Mouse (Mus musculus) stomach, postnatal 0 days (tissue): ENCODE results near the gene Klk1b8. TPM values are rescaled to one million over a fixed set of nuclear protein-coding genes. Genes with fewer than 3 reads are reported as not detected.

Experiments
- ATAC-seq: fragments of 200-750 bp; cut with Nextera tagmentation; 2 replicates; pipeline ENCODE4 v1.8.0; 2017; ENCODE audit not compliant: low FRiP score, low TSS enrichment
- DNase-seq: peaks from one replicate; pipeline ENCODE4 v3.0.0-alpha.2; 2016; ENCODE audit warnings: low spot score
- H3K27ac ChIP-seq: fragments of 300-500 bp; sonication (generic); replicated peaks from 2 replicates; pipeline ENCODE4 v1.5.1; 2014; ENCODE audit warnings: mild to moderate bottlenecking, control low read depth
- H3K27me3 ChIP-seq: fragments of 300-500 bp; sonication (generic); 2 replicates; pipeline ENCODE4 v1.6.1; 2014; ENCODE audit warnings: low read length; ENCODE audit not compliant: control insufficient read depth, insufficient read depth
- H3K36me3 ChIP-seq: fragments of 300-500 bp; sonication (generic); 2 replicates; pipeline ENCODE4 v1.6.1; 2014; ENCODE audit warnings: low read length, mixed read lengths; ENCODE audit not compliant: control insufficient read depth, insufficient read depth
- H3K4me1 ChIP-seq: fragments of 300-500 bp; sonication (generic); replicated peaks from 2 replicates; pipeline ENCODE4 v1.6.1; 2014; ENCODE audit warnings: antibody characterized with exemption; ENCODE audit not compliant: control insufficient read depth, insufficient read depth
- H3K4me2 ChIP-seq: fragments of 300-500 bp; sonication (generic); replicated peaks from 2 replicates; pipeline ENCODE4 v1.6.1; 2014; ENCODE audit warnings: low read depth, mild to moderate bottlenecking, control low read depth, moderate library complexity
- H3K4me3 ChIP-seq: fragments of 300-500 bp; sonication (generic); 2 replicates; pipeline ENCODE4 v1.5.1; 2014; ENCODE audit warnings: low read depth, low read length, control low read depth
- H3K9ac ChIP-seq: fragments of 300-500 bp; sonication (generic); 2 replicates; pipeline ENCODE4 v1.6.1; 2014; ENCODE audit warnings: mild to moderate bottlenecking, low read length, control low read depth, mixed read lengths
- H3K9me3 ChIP-seq: fragments of 300-500 bp; sonication (generic); 2 replicates; pipeline ENCODE4 v1.6.1; 2016; ENCODE audit warnings: low read length; ENCODE audit not compliant: control insufficient read depth
- CTCF ChIP-seq: IDR thresholded peaks from 2 replicates; pipeline ENCODE4 v1.5.1; 2016; ENCODE audit warnings: antibody characterized with exemption, low read depth, mild to moderate bottlenecking, moderate library complexity
- EP300 ChIP-seq: optimal IDR thresholded peaks from 2 replicates; pipeline ENCODE3; 2016; ENCODE audit warnings: antibody characterized with exemption
- WGBS: fragments of 180-500 bp; shearing (Covaris S2); extraction: QIAGEN DNeasy Blood & Tissue Kit; methylation state at CpG from one replicate; pipeline ENCODE4 v1.1.7; 2014; 5-methylcytosine and 5-hydroxymethylcytosine counted together
- polyA plus RNA-seq: library from polyadenylated mRNA; unstranded; fragments of >200 nt; fragmentation: Nextera tagmentation; extraction: Ambion mirVana; gene quantifications from 2 replicates; pipeline ENCODE4 v1.2.1, GENCODE M21; 2015

Gene Klk1b8
- polyA plus RNA-seq = not detected in 2 replicates

DNA sequence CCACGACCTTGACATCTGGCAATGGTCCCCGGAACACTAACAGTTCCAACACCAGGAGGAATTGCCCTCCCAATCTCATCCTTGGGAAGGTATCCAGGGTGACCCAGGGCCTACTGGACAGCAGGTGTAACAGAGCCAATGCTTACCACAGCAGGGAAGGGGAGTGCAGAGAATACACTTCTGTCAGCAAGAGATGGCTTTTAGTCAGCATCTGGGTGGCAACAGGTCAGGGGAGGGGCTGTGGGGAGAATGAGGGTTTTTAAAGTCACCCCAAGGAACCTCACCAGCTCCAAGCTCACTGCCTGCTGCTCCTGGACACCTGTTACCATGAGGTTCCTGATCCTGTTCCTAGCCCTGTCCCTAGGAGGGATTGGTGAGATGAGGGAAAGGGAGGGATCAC, at the start of gene Klk1b8:
Gene Klk1b8 (plus strand): TSS at position 301 of the 400 bp plus-strand sequence.
- no peak for TF ChIP-seq CTCF
- TF ChIP-seq EP300 = no peak
- no peaks in the 10 kb centered on the region for H3K4me1 ChIP-seq
- H3K4me3 ChIP-seq = no peak within 1 kb of the TSS
- H3K9ac ChIP-seq = no peak within 1 kb of the TSS
- no peaks in the 10 kb centered on the region for H3K36me3 ChIP-seq
- H3K27ac ChIP-seq = no peak within 1 kb of the TSS
- WGBS = 73% methylated on average over 2 of the region's 2 CpGs
- H3K9me3 ChIP-seq = no peaks in the 10 kb centered on the region
- ATAC-seq (no peak), DNase-seq (no peak)
- H3K4me2 ChIP-seq = no peak within 1 kb of the TSS
- H3K27me3 ChIP-seq = no peaks in the 10 kb centered on the region

- Histone ChIP-seq H3K27me3 (no peaks in the 10 kb centered on the region), H3K9me3 (no peaks in the 10 kb centered on the region), H3K4me1 (no peaks in the 10 kb centered on the region), H3K27ac (no peak overlapping the region), H3K4me2 (no peak overlapping the region), H3K36me3 (no peaks in the 10 kb centered on the region), H3K9ac (no peak overlapping the region), H3K4me3 (no peak overlapping the region)
- TF ChIP-seq EP300 (no peak), CTCF (no peak)
- peak; percentile 88 for ATAC-seq
- DNase-seq = peak; percentile 73
- 42% methylated on average over 9 of the region's 9 CpGs for WGBS
These were observed 35.6 kb upstream of the Klk1b8 start for GRCm38 (mm10) chr7:43914821-43915220.

- no peak for DNase-seq
- WGBS = 78% methylated on average over 13 of the region's 13 CpGs
- no peaks in the 10 kb centered on the region for H3K27me3 ChIP-seq
- H3K36me3 ChIP-seq = no peaks in the 10 kb centered on the region
- H3K9me3 ChIP-seq = no peaks in the 10 kb centered on the region
- no peak for TF ChIP-seq CTCF
- no peak for TF ChIP-seq EP300
- no peak overlapping the region for H3K27ac ChIP-seq
- no peak overlapping the region for H3K9ac ChIP-seq
- no peak for ATAC-seq
- H3K4me1 ChIP-seq = no peaks in the 10 kb centered on the region
- no peak overlapping the region for H3K4me2 ChIP-seq
- H3K4me3 ChIP-seq = no peak overlapping the region
These were observed 32.0 kb upstream of the Klk1b8 start for GRCm38 (mm10) chr7:43918426-43918825.

DNA sequence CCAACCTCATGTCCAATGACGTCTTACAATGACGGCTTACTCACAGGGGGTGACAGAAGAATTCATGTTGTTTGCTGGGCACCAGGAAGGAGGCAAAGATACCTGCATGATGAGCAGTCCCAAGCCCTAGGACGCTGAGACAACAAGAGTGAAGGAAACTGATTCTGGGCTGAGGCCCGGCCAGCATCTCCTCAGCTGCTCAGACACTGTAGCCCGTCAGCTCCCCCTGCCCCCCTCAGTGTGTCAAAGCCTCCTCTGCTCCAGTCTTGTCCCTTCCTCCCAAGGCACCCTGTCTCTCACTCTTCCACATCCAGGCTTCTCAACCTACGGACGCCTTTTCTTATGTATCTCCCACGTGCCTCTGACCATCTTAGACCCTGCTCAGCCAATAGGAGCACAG, 31.6 kb upstream of the Klk1b8 start:
- no peak overlapping the region for H3K27ac ChIP-seq
- no peaks in the 10 kb centered on the region for H3K4me1 ChIP-seq
- 64% methylated on average over 8 of the region's 8 CpGs for WGBS
- H3K4me3 ChIP-seq = no peak overlapping the region
- no peak overlapping the region for H3K4me2 ChIP-seq
- H3K9me3 ChIP-seq = no peaks in the 10 kb centered on the region
- no peaks in the 10 kb centered on the region for H3K36me3 ChIP-seq
- no peak for TF ChIP-seq EP300
- no peak for TF ChIP-seq CTCF
- no peaks in the 10 kb centered on the region for H3K27me3 ChIP-seq
- no peak overlapping the region for H3K9ac ChIP-seq
- ATAC-seq = no peak
- DNase-seq = no peak

DNA sequence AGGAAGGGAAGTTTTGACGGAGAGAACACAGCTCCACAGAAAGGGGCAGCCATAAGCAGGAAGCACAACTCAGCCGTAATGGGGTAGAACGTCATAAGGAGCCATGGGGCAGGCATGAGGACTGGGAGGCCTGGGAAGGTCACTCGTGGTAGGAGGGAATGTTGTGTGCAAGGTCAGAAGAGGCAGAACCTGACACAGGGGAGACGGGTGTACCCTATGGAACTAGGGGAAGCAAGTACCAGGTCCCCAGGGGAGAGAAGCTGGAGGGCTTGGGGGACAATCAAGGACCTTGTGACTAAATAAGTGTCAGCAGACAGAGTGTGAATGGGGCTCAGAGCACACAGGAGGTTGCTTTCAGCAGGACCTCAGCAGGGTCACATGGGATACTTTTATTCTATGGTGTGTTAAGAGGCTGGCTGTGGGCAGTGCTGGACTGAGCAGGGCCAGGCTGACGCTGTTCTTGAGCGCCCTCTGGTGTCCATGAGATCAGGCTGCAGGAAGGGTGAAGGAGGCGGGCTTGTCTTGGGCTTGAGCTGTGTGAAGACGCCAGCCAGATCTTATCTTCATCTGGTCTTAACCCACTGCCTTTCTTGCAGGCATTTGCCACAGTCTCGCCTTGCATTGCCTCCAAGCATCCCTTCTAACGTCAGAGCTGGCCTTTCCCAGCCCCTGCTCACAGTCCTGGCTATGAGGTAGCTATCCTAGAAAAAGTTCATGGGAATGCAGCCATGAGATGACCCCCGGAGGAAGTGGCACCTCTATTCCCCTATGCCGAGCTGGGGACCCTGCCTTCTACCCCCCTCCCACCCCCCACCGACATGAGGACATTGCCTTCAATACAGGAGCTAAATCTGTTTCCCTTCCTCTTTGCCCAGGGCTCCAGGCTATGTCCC, 30.7 kb upstream of the Klk1b8 start:
- Histone ChIP-seq H3K4me3 (no peak overlapping the region), H3K9me3 (no peaks in the 10 kb centered on the region), H3K27me3 (no peaks in the 10 kb centered on the region), H3K27ac (no peak overlapping the region), H3K9ac (no peak overlapping the region), H3K36me3 (no peaks in the 10 kb centered on the region), H3K4me1 (no peaks in the 10 kb centered on the region), H3K4me2 (no peak overlapping the region)
- TF ChIP-seq CTCF (peak; percentile 92), EP300 (no peak)
- peak; percentile 82 for ATAC-seq
- WGBS = 24% methylated on average over 14 of the region's 14 CpGs
- peak; percentile 75 for DNase-seq

GRCm38 (mm10) chr7:43920582-43920981, 29.9 kb upstream of the Klk1b8 start:
- Histone ChIP-seq H3K36me3 (no peaks in the 10 kb centered on the region), H3K9ac (no peak overlapping the region), H3K9me3 (no peaks in the 10 kb centered on the region), H3K4me1 (no peaks in the 10 kb centered on the region), H3K27ac (no peak overlapping the region), H3K27me3 (no peaks in the 10 kb centered on the region), H3K4me3 (no peak overlapping the region), H3K4me2 (no peak overlapping the region)
- ATAC-seq (no peak), DNase-seq (no peak)
- TF ChIP-seq CTCF (no peak), EP300 (no peak)
- WGBS = 94% methylated on average over 3 of the region's 3 CpGs
